Mouse (Mus musculus) G1E (cell line): ENCODE results near the gene Fxyd4.

Experiments used
- CTCF ChIP-seq: IDR thresholded peaks from 2 replicates; pipeline ENCODE4 v1.5.1; 2012; ENCODE audit warnings: low read depth, low read length, inconsistent platforms, mixed read lengths
- GATA1 ChIP-seq: IDR thresholded peaks from 2 replicates; pipeline ENCODE4 v1.6.1; 2012; ENCODE audit warnings: borderline replicate concordance, low read length, inconsistent platforms, mixed read lengths
- GATA2 ChIP-seq: IDR thresholded peaks from 2 replicates; pipeline ENCODE4 v1.6.1; 2012; ENCODE audit warnings: low read depth, low read length, inconsistent platforms, borderline replicate concordance
- POLR2AphosphoS5 ChIP-seq: IDR thresholded peaks from 2 replicates; pipeline ENCODE4 v1.6.1; 2012; ENCODE audit warnings: low read depth, low read length, inconsistent platforms; ENCODE audit not compliant: insufficient replicate concordance

DNA sequence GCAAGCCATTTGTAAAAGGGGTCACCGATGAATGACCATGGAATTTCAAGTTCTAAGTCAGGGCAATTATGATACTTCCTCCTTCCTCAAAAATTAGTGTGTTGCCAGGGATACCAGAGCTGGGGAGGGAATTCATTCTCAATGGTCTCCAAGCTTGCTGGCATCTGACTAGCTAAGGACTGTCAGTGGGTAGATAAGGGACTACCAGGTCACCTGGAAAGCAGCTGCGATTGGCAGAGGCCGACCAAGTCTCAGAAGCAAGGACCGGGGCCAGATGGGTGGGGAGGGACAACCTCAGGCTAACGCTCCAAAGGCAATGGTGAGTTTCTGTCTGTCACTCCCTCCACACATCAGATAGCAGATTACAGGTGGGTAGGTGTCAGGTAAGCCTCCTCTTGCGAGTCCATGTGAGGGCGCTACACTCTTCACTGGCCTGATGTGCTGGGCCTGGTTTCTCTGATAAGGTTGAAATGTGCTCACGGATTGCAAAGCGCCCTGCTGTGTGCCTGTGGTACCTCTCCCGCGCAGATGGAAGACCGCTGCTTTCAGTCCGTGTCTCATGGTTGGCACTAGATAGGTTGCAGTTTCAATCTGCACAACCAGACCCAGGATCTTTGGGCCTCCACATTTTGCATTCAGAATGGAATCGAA is 19.5 kb upstream of the Fxyd4 start:
- TF ChIP-seq CTCF, result no peak
- TF ChIP-seq GATA2, result no peak
- TF ChIP-seq GATA1, result no peak
- TF ChIP-seq POLR2AphosphoS5, result no peak
